ENCODE assay signal across 20 mouse cellular contexts in genomic region chr10:75378688-75379087, GRCm38 (mm10). TPM values are rescaled to one million over a fixed set of nuclear protein-coding genes. Genes with fewer than 3 reads are reported as not detected.
A peak's percentile ranks its signal among the peaks of the same experiment; 100 is the strongest.
DNase-seq lines count a peak whose midpoint lies in the region; ATAC-seq and TF ChIP-seq lines count a peak whose summit lies in the region.
"Had no signal": no experiment of that assay in that cellular context is flagged by ENCODE, and none has a peak within 500 bp of the region (broad histone marks: within the 10 kb centered on the region; RNA-seq: fewer than 3 reads in every experiment).

No protein-coding gene starts in this region.

- no peak overlapping the region; the same call in 1 of the 2 replicates for H3K27ac ChIP-seq in heart, adult 2 months
- peak overlapping the region; percentile 54; the same call in 1 of the 2 replicates for H3K27ac ChIP-seq in heart, embryonic 11.5 days (ENCODE audit: low read depth, low read length)
- H3K27ac ChIP-seq in forebrain, embryonic 16.5 days (ENCODE audit: low read length): no peak overlapping the region
- H3K27ac ChIP-seq: midbrain, embryonic 15.5 days had no signal

- no peak for ATAC-seq in heart, embryonic 11.5 days (replicated peaks; ENCODE audit: insufficient number of reproducible peaks, low FRiP score, low TSS enrichment)
- ATAC-seq in forebrain, embryonic 16.5 days: no peak
- ATAC-seq: hindbrain, embryonic 16.5 days; intestine, postnatal 0 days; midbrain, embryonic 15.5 days had no signal

- H3K4me1 ChIP-seq in heart, adult 2 months (ENCODE audit: control insufficient read depth, insufficient read depth, low read length): peaks cover 2% of the 10 kb centered on the region
- H3K4me1 ChIP-seq in heart, embryonic 11.5 days (ENCODE audit: control insufficient read depth, insufficient read depth, low read length): no peaks in the 10 kb centered on the region; the same call in 1 of the 2 replicates
- 0 out of 2 replicates have a peak, but pooled peaks cover 2% of the 10 kb centered on the region for H3K4me1 ChIP-seq in forebrain, embryonic 16.5 days (replicated peaks; ENCODE audit: control insufficient read depth, insufficient read depth, low read length)
- H3K4me1 ChIP-seq: megakaryocyte, embryonic 14.5 days; midbrain, embryonic 15.5 days had no signal

- peak overlapping the region; percentile 45 for H3K4me2 ChIP-seq in heart, embryonic 11.5 days
- no peak overlapping the region for H3K4me2 ChIP-seq in forebrain, embryonic 16.5 days (ENCODE audit: low read length)
- H3K4me2 ChIP-seq: midbrain, embryonic 15.5 days had no signal

- no peaks in the 10 kb centered on the region for H3K27me3 ChIP-seq in heart, adult 2 months (ENCODE audit: control insufficient read depth, insufficient read depth, low read length)
- no peaks in the 10 kb centered on the region for H3K27me3 ChIP-seq in heart, embryonic 11.5 days (ENCODE audit: control insufficient read depth, insufficient read depth, low read length)
- H3K27me3 ChIP-seq in forebrain, embryonic 16.5 days (replicated peaks; ENCODE audit: control insufficient read depth, insufficient read depth, low read length): no peaks in the 10 kb centered on the region
- H3K27me3 ChIP-seq: midbrain, embryonic 15.5 days had no signal

- peaks cover 2% of the 10 kb centered on the region; the same call in 1 of the 2 replicates for H3K36me3 ChIP-seq in heart, adult 2 months (ENCODE audit: control insufficient read depth, insufficient read depth, low read length)
- no peaks in the 10 kb centered on the region for H3K36me3 ChIP-seq in heart, embryonic 11.5 days (ENCODE audit: control insufficient read depth, insufficient read depth, low read length)
- no peaks in the 10 kb centered on the region for H3K36me3 ChIP-seq in forebrain, embryonic 16.5 days (ENCODE audit: control insufficient read depth, insufficient read depth)
- H3K36me3 ChIP-seq: midbrain, embryonic 15.5 days had no signal

- TF ChIP-seq CTCF in heart, adult 2 months (IDR thresholded peaks at IDR 0.05): no peak

- H3K4me3 ChIP-seq in heart, adult 2 months: no peak overlapping the region
- no peak overlapping the region for H3K4me3 ChIP-seq in heart, embryonic 11.5 days (ENCODE audit: low read depth, low read length)
- H3K4me3 ChIP-seq in forebrain, embryonic 16.5 days (replicated peaks; ENCODE audit: low read length): no peak overlapping the region
- H3K4me3 ChIP-seq: erythroblast, embryonic 14.5 days; megakaryocyte, embryonic 14.5 days; midbrain, embryonic 15.5 days had no signal

- DNase-seq in heart, adult 2 months: peak; percentile 26 to 29
- no peak for DNase-seq in heart, adult 9 months (ENCODE audit: low spot score in 2 of 2)
- DNase-seq in NIH3T3 (ENCODE audit: low read depth): peak; percentile 49
- peak; percentile 51 for DNase-seq in heart, postnatal 4 days
- no peak for DNase-seq in right cerebral cortex, adult 2 months (ENCODE audit: low spot score in 2 of 2)
- DNase-seq: adrenal gland, adult 8-10 months; cerebellum, postnatal 25 days; layer of hippocampus, postnatal 36 days; left cerebral cortex, postnatal 4 days; lung, adult 18-20 months; right cerebral cortex, adult 18-20 months; spleen, adult 18-20 months; thymus, adult 18-20 months had no signal

- H3K79me2 ChIP-seq in heart, adult 2 months (replicated peaks; ENCODE audit: control insufficient read depth, insufficient read depth, low read length): no peaks in the 10 kb centered on the region

- TF ChIP-seq EP300 in heart, adult 2 months (IDR thresholded peaks at IDR 0.05; ENCODE audit: insufficient read depth, low read depth, low read length): no peak

- WGBS in heart, adult 2 months: 56% methylated on average over 10 of the region's 10 CpGs
- WGBS in heart, embryonic 11.5 days (ENCODE audit: insufficient replicate concordance): 47% methylated on average over 10 of the region's 10 CpGs
- 85% methylated on average over 10 of the region's 10 CpGs for WGBS in forebrain, embryonic 16.5 days

- intact Hi-C loops in heart, adult 2 months (cut with DNase I): no loop called here

- no peak overlapping the region for H3K9ac ChIP-seq in heart, adult 2 months (ENCODE audit: low read depth, low read length)
- H3K9ac ChIP-seq in heart, embryonic 11.5 days (ENCODE audit: low read depth, low read length): 0 out of 2 replicates have a peak overlapping the region, but pooled peaks have one; percentile 39
- no peak overlapping the region for H3K9ac ChIP-seq in forebrain, embryonic 16.5 days (replicated peaks; ENCODE audit: low read depth, low read length)
- H3K9ac ChIP-seq: midbrain, embryonic 15.5 days had no signal

- no peaks in the 10 kb centered on the region for H3K9me3 ChIP-seq in heart, embryonic 11.5 days (replicated peaks; ENCODE audit: control insufficient read depth, low read length)
- no peaks in the 10 kb centered on the region for H3K9me3 ChIP-seq in forebrain, embryonic 16.5 days (ENCODE audit: control insufficient read depth, low read length)

- no peak for TF ChIP-seq POLR2A in heart, adult 2 months (IDR thresholded peaks at IDR 0.05; ENCODE audit: insufficient read depth, low read depth, low read length)

RNA-seq across cellular contexts. Expression of gene Upb1, which starts 22.2 kb away (rescaled TPM):
- under 1 TPM; 0.70 to 0.89 TPM for total RNA-seq in heart, adult 2 months (2021)
- 0.35 and 0.70 TPM in 2 replicates for polyA plus RNA-seq in heart, adult 2 months (2012; rRNA removed)
- 0.39 and 0.46 TPM in 2 replicates for polyA plus RNA-seq in heart, embryonic 11.5 days (2014; fragmentation: Nextera tagmentation; extraction: Ambion mirVana)
- under 1 TPM; 0.54 to 0.60 TPM for total RNA-seq in heart, postnatal 4 days (2021)
- 0.10 TPM in 1 of 2 replicates, not detected in the other for polyA plus RNA-seq in forebrain, embryonic 16.5 days (2015; fragmentation: Nextera tagmentation; extraction: Ambion mirVana)
- total RNA-seq: layer of hippocampus, postnatal 36 days had no signal
- polyA plus RNA-seq: erythroblast, embryonic 14.5 days had no signal

Comparison
In these comparisons a context has a peak if more than half of its experiments do, and no peak if none do; other contexts are left out.
1. DNase-seq: peak in heart, adult 2 months (2 of 2), NIH3T3 (single experiment) and heart, postnatal 4 days (single experiment); none in heart, adult 9 months (0 of 2) and right cerebral cortex, adult 2 months (0 of 2).